Mouse (Mus musculus) heart, embryonic 12.5 days (tissue): ENCODE data around the gene Mmp23. TPM values are rescaled to one million over a fixed set of nuclear protein-coding genes. Genes with fewer than 3 reads are reported as not detected.
A peak's percentile ranks its signal among the peaks of the same experiment; 100 is the strongest.
"Not testable (repeated sequence)": the region's sequence is repeated elsewhere in the genome, so short reads cannot be mapped to it uniquely, and the experiment has no call there.

Experiments used
- ATAC-seq: fragments of 200-750 bp; cut with Nextera tagmentation; 2 replicates; pipeline ENCODE4 v1.8.0; 2017; ENCODE audit warnings: moderate TSS enrichment, moderate library complexity; ENCODE audit not compliant: insufficient number of reproducible peaks, low FRiP score
- H3K27ac ChIP-seq: fragments of 300-500 bp; sonication (generic); 2 replicates; pipeline ENCODE4 v1.5.1; 2016; ENCODE audit warnings: mild to moderate bottlenecking, moderate library complexity; ENCODE audit not compliant: poor library complexity, severe bottlenecking
- H3K27me3 ChIP-seq: fragments of 300-500 bp; sonication (generic); replicated peaks from 2 replicates; pipeline ENCODE4 v1.6.1; 2016; ENCODE audit warnings: mild to moderate bottlenecking, moderate library complexity
- H3K36me3 ChIP-seq: fragments of 300-500 bp; sonication (generic); 2 replicates; pipeline ENCODE4 v1.6.1; 2016; ENCODE audit warnings: mild to moderate bottlenecking, moderate library complexity
- H3K4me1 ChIP-seq: fragments of 300-500 bp; sonication (generic); replicated peaks from 2 replicates; pipeline ENCODE4 v1.6.1; 2016; ENCODE audit warnings: mild to moderate bottlenecking
- H3K4me2 ChIP-seq: fragments of 300-500 bp; sonication (generic); 2 replicates; pipeline ENCODE4 v1.6.1; 2016; ENCODE audit warnings: mild to moderate bottlenecking, moderate library complexity
- H3K4me3 ChIP-seq: fragments of 300-500 bp; sonication (generic); 2 replicates; pipeline ENCODE4 v1.5.1; 2016; ENCODE audit warnings: mild to moderate bottlenecking
- H3K9ac ChIP-seq: fragments of 300-500 bp; sonication (generic); 2 replicates; pipeline ENCODE4 v1.6.1; 2016; ENCODE audit warnings: mild to moderate bottlenecking, moderate library complexity
- H3K9me3 ChIP-seq: fragments of 300-500 bp; sonication (generic); replicated peaks from 2 replicates; pipeline ENCODE4 v1.6.1; 2016; ENCODE audit warnings: mild to moderate bottlenecking, moderate library complexity
- WGBS: fragments of 180-500 bp; shearing (Covaris S2); methylation state at CpG from one replicate; pipeline ENCODE4 v1.1.7; 2016; 5-methylcytosine and 5-hydroxymethylcytosine counted together
- polyA plus RNA-seq: library from polyadenylated mRNA; unstranded; fragments of >200 nt; fragmentation: Nextera tagmentation; extraction: Ambion mirVana; gene quantifications from 2 replicates; pipeline ENCODE4 v1.2.1, GENCODE M21; 2016

Gene Mmp23
- polyA plus RNA-seq, 1 experiment from 2014 or later, result 72.0 TPM

GRCm38 (mm10) chr4:155683670-155684277 lies 30.6 kb upstream of the Mmp23 start:
- WGBS, result 84% methylated on average over 16 of the region's 19 CpGs
- not testable (repeated sequence) for H3K4me2 ChIP-seq

GRCm38 (mm10) chr4:155675991-155676390 lies 22.8 kb upstream of the Mmp23 start:
- Histone ChIP-seq H3K9me3 (no peaks in the 10 kb centered on the region), H3K36me3 (no peaks in the 10 kb centered on the region), H3K4me1 (no peaks in the 10 kb centered on the region), H3K9ac (no peak overlapping the region), H3K27me3 (no peaks in the 10 kb centered on the region), H3K4me3 (no peak overlapping the region), H3K4me2 (no peak overlapping the region), H3K27ac (no peak overlapping the region)
- ATAC-seq, result no peak
- 87% methylated on average over 2 of the region's 2 CpGs for WGBS

More at GRCm38 (mm10) chr4:155683670-155684277, 30.6 kb upstream of the Mmp23 start:
- H3K27me3 ChIP-seq, result peaks cover 11% of the 10 kb centered on the region; the same call in 1 of the 2 replicates
- not testable (repeated sequence) for H3K4me1 ChIP-seq, H3K27ac ChIP-seq, H3K36me3 ChIP-seq, H3K9ac ChIP-seq, ATAC-seq, H3K9me3 ChIP-seq, H3K4me3 ChIP-seq

DNA sequence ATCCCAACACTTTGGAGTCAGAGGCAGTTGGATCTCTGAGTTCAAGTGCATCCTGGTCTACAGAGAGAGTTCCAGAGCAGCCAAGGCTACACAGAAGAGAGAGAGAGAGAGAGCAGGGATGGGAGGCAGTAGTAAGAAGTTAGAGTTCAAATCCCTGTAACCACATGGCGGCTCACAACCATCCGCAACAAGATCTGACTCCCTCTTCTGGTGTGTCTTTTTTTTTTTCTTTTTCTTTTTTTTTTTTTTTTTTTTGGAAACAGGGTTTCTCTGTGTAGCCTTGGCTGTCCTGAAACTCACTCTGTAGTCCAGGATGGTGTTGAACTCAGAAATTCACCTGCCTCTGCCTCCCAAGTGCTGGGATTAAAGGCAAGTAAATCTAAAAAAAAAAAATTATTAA lies 18.9 kb upstream of the Mmp23 start:
- Histone ChIP-seq H3K27me3 (no peaks in the 10 kb centered on the region), H3K4me3 (no peak overlapping the region), H3K4me2 (no peak overlapping the region), H3K4me1 (peaks cover 7% of the 10 kb centered on the region), H3K36me3 (no peaks in the 10 kb centered on the region), H3K9me3 (no peaks in the 10 kb centered on the region), H3K9ac (no peak overlapping the region), H3K27ac (no peak overlapping the region)
- no peak for ATAC-seq
- 56% methylated on average over 2 of the region's 2 CpGs for WGBS

DNA sequence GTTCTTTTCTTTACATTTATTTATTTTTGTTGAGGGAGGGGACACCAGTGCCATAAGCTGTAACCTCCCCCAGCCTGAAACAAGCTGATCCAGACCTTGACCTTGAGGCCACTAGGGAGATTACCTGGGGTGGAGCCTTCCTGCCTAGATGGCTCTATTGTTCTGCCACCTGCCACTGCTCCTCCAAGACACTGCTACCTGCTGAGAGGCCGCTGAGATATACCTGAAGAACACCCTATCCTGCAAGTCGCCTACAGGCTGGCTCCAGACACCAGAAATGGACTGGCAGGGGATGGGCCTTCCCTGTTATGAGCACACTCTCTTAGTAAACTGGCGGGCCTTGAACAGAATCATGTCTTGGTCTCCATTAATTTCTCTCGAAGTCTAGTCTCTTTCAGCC lies 17.1 kb upstream of the Mmp23 start:
- H3K27ac ChIP-seq, H3K27me3 ChIP-seq, ATAC-seq, H3K4me2 ChIP-seq, H3K4me3 ChIP-seq, H3K36me3 ChIP-seq, H3K4me1 ChIP-seq, H3K9me3 ChIP-seq, H3K9ac ChIP-seq: not testable (repeated sequence)
- WGBS, result 65% methylated on average over 4 of the region's 4 CpGs

DNA sequence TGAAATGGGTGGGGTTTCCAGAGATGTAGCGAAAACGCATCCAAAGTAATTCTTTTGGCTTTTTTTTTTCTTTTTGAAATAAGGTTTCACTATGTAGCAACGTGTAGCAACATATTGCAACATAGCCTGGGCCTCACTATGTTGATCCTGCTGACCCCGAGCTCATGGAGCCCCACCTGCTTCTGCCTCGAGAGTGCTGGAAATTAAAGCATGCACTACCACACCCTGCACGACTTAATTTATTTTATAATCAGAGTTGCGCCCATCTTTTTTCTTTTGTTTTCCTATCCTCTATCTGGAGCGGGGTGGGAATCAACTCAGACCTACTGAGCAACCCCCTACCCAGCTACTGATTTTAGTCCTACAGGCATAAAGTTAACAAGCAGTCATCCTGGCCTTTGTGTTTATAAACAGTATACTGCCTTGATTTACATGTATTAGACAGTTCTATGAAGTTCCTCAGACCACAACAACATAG lies 16.5 kb upstream of the Mmp23 start:
- WGBS, result 4% methylated on average over 8 of the region's 8 CpGs
- ATAC-seq, result no peak
- H3K27me3 ChIP-seq, result no peaks in the 10 kb centered on the region
- peak overlapping the region; percentile 84 for H3K4me2 ChIP-seq
- H3K9ac ChIP-seq, result peak overlapping the region; percentile 83
- H3K36me3 ChIP-seq, result 0 out of 2 replicates have a peak, but pooled peaks cover 3% of the 10 kb centered on the region
- H3K4me1 ChIP-seq, result peaks cover 7% of the 10 kb centered on the region
- no peak overlapping the region for H3K27ac ChIP-seq
- no peaks in the 10 kb centered on the region for H3K9me3 ChIP-seq
- peak overlapping the region; percentile 82 for H3K4me3 ChIP-seq

DNA sequence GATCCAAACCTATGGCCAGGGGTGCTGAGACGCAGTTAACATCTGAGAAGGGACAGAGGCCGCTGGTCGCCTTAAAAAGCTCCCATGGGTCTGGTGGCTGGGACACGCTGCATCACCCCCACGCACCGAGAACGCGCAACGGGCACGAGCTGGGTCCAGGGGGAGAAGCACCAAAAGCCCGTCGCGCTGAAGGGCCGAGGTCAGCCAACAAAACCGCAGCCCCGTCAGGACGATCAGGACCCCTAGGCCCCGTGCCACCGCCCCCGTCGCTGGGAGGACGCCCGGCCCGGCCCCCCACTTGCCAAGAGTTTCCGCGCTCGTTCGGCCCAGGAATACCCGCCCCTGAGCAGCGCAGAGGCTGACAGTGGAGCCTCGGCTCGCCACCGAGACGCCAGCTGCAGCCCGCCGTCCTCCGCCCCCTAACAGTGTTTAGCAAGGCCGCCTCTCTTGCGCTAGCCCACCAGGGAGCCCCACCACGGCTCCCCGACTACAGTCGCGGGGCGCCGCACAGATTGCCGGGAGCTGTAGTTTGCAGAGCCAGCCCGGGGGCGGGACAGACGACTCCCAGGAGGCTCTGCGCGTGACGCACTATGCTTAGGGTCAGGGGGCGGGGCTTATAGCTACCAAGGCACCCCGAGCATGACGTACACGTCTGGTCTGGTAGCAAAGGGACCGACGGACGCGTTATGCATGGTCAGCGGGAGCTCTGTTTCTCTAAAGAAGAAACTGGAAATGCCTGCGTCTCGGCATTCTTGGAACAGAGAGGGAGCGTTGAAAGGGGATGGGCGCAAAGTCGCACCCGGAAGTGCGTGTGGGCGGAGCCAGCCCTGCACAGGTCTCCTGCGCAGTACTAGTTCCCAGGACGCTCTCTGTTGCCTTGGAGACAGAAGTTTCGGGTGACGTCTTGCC lies 15.8 kb upstream of the Mmp23 start, which contains the start of gene Mib2:
Gene Mib2 (minus strand): TSS at position 510 of the 909 bp plus-strand sequence.
- under 1% methylated on average over 73 of the region's 73 CpGs for WGBS
- ATAC-seq, result peak; percentile 99

GRCm38 (mm10) chr4:155666903-155667302 lies 13.7 kb upstream of the Mmp23 start:
- no peaks in the 10 kb centered on the region for H3K9me3 ChIP-seq
- H3K4me3 ChIP-seq, result no peak overlapping the region
- no peaks in the 10 kb centered on the region for H3K27me3 ChIP-seq
- peaks cover 10% of the 10 kb centered on the region; the same call in 1 of the 2 replicates for H3K36me3 ChIP-seq
- no peak overlapping the region for H3K9ac ChIP-seq
- H3K4me1 ChIP-seq, result peaks cover 7% of the 10 kb centered on the region
- no peak overlapping the region for H3K4me2 ChIP-seq
- ATAC-seq, result no peak
- H3K27ac ChIP-seq, result no peak overlapping the region

More for the DNA sequence above, 15.8 kb upstream of the Mmp23 start, which contains the start of gene Mib2:
- H3K4me3 ChIP-seq, result peak within 1 kb of the TSS; percentile 82
- no peaks in the 10 kb centered on the region for H3K9me3 ChIP-seq
- 0 out of 2 replicates have a peak, but pooled peaks cover 7% of the 10 kb centered on the region for H3K36me3 ChIP-seq
- peak within 1 kb of the TSS; percentile 19 for H3K27ac ChIP-seq
- H3K4me2 ChIP-seq, result peak within 1 kb of the TSS; percentile 84
- peaks cover 7% of the 10 kb centered on the region for H3K4me1 ChIP-seq
- H3K9ac ChIP-seq, result peak within 1 kb of the TSS; percentile 83
- H3K27me3 ChIP-seq, result no peaks in the 10 kb centered on the region

DNA sequence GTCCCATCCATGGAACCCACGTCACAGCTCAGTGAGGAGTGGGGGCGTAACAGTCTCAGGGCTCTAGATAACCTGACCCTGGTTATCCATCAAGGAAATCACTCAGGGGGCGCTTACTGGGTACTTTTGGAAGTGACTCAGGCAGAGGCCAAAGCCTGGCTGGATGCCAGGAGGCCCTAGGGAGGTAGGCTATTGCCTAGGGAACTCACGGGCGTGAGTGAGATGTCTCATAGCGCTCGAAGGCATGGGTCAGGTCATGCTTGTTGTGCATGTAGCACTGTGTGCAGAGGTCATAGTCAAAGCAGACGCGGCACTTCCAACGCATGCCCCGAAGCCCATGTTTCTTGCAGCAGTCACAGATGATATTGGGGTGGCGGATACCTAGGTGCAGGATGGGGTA lies 7.5 kb upstream of the Mmp23 start:
- Histone ChIP-seq H3K9ac (no peak overlapping the region), H3K9me3 (no peaks in the 10 kb centered on the region), H3K4me3 (no peak overlapping the region), H3K4me2 (no peak overlapping the region), H3K27me3 (peaks cover 13% of the 10 kb centered on the region), H3K27ac (no peak overlapping the region), H3K4me1 (peaks cover 9% of the 10 kb centered on the region), H3K36me3 (peaks cover 32% of the 10 kb centered on the region)
- no peak for ATAC-seq
- WGBS, result 60% methylated on average over 12 of the region's 12 CpGs

DNA sequence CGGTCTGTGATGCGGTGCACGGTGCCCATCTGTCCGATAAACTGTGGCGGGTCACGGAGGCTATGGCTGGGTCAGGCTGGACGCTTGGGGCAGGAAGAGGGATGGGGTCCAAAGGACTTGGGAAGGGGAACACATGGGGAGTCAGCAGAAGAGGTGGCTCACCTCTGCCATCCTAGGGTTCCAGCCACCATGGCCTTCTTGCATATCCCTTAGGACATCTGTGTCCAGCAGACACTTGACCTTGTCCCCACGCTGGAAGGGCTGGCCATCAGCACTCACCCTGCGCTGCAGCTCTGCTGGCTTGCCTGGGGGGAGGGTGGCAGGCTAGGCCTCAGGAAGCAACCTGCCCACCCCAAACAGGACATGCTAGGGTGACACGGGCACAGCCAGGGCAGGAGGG lies 5.8 kb upstream of the Mmp23 start:
- H3K4me2 ChIP-seq, result no peak overlapping the region
- 85% methylated on average over 10 of the region's 10 CpGs for WGBS
- H3K4me1 ChIP-seq, result peaks cover 25% of the 10 kb centered on the region
- peaks cover 28% of the 10 kb centered on the region for H3K36me3 ChIP-seq
- peaks cover 30% of the 10 kb centered on the region for H3K27me3 ChIP-seq
- H3K27ac ChIP-seq, result no peak overlapping the region
- no peak overlapping the region for H3K4me3 ChIP-seq
- H3K9ac ChIP-seq, result no peak overlapping the region
- no peaks in the 10 kb centered on the region for H3K9me3 ChIP-seq
- ATAC-seq, result no peak

DNA sequence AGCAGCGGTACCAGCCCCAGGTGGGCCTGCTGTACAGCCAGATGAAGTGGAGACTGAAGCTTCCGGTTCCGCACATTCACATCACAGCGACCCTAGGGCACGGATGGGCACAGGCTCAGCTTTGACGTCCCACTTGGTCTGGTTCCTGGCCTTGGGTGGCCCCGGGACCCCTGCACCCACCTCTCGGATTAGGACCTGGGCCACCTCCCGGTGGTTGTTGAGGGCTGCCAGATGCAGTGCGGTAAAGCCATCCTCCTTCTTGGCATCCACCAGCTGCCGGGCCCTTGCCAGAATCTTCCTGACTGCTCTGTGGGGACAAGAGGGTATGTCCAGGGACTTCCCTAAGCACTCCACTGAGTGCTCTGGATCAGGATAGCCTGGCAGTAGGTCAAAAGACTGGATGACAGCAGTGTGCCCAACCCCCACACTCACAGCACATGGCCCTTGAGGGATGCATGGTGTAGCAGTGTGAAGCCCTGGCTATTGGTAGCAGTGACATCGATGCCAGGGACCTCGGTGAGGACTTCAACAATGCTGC lies 3.1 kb upstream of the Mmp23 start:
- H3K9me3 ChIP-seq, result no peaks in the 10 kb centered on the region
- peaks cover 48% of the 10 kb centered on the region for H3K4me1 ChIP-seq
- peaks cover 34% of the 10 kb centered on the region for H3K27me3 ChIP-seq
- no peak overlapping the region for H3K27ac ChIP-seq
- H3K4me2 ChIP-seq, result no peak overlapping the region
- no peak overlapping the region for H3K9ac ChIP-seq
- peaks cover 27% of the 10 kb centered on the region for H3K36me3 ChIP-seq
- ATAC-seq, result no peak
- no peak overlapping the region for H3K4me3 ChIP-seq
- WGBS, result 88% methylated on average over 13 of the region's 13 CpGs
